Mouse (Mus musculus): ENCODE measurements around the gene Wdr78. TPM values are rescaled to one million over a fixed set of nuclear protein-coding genes. Genes with fewer than 3 reads are reported as not detected.

Gene Wdr78
- polyA plus RNA-seq, 2 experiments, result 3.4 to 7.0 TPM

GRCm38 (mm10) chr4:103039103-103039837 lies 75.1 kb downstream of the Wdr78 start:
- peaks cover 11% of the 10 kb centered on the region for H3K4me1 ChIP-seq (ENCODE audit: control insufficient read depth, insufficient read depth, low read length)
- WGBS, result 47% methylated on average over 14 of the region's 14 CpGs
- no peak overlapping the region for H3K4me3 ChIP-seq (replicated peaks; ENCODE audit: low read length)
- H3K27me3 ChIP-seq (ENCODE audit: control insufficient read depth, insufficient read depth, low read length), result no peaks in the 10 kb centered on the region
- TF ChIP-seq POLR2A (IDR thresholded peaks at IDR 0.05; ENCODE audit: borderline replicate concordance, extremely low read depth, insufficient read depth, insufficient read length), result no peak
- H3K4me2 ChIP-seq (replicated peaks; ENCODE audit: low read depth, low read length, severe bottlenecking), result no peak overlapping the region
- ATAC-seq (ENCODE audit: low FRiP score, low read depth), result no peak
- DNase-seq (ENCODE audit: low spot score), result no peak
- H3K9ac ChIP-seq (ENCODE audit: low read depth, low read length, severe bottlenecking), result no peak overlapping the region
- H3K36me3 ChIP-seq (ENCODE audit: control insufficient read depth, insufficient read depth, low read length), result no peaks in the 10 kb centered on the region
- no peaks in the 10 kb centered on the region for H3K9me3 ChIP-seq (ENCODE audit: control insufficient read depth, low read length)
- no peak overlapping the region for H3K27ac ChIP-seq (replicated peaks; ENCODE audit: low read depth, low read length)

DNA sequence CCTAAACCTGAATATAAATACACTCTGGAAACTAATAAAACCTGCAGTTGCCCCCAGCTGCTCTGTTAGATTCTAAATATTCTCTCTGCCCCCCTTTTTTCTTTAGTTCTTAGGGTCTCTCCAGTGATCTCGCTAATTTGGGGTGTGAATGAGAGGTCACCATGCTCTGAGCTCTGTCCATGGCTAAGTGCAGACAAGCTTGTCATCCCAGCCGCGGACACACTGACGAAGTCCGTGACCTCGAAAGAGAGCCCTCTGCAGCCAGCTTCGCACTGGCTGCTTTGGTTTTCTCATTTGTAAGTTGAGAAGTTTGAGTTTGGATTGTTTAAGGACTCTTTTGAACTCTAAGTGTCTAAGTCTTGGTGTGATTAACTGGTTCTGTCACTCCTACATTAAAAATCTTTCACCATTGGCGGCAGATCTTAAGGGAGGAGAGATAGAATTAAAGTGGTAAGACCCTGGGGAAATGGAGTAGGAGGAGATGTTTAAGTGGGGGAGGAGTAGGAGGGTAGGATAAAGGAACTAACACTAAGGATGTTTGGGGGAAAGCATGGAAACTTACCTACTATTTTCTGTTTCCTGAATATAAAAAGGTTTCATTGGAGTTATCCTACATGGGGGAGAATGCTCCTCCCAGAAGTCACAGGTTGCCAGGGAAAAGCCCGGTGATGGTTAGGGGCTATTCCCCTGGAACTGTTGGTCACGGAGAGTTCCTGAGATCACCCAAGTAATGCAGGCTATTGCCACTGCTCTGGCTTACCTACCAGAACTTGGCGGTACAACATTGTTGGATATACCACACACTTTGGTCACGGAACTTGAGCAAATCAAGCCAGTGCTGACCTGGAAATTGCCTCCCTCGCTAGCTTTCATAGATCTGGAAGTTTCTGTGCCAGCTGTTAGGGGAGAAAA lies 85.9 kb downstream of the Wdr78 start:
- no peak overlapping the region for H3K27ac ChIP-seq (replicated peaks; ENCODE audit: low read depth, low read length)
- no peak for ATAC-seq (ENCODE audit: low FRiP score, low read depth)

DNA sequence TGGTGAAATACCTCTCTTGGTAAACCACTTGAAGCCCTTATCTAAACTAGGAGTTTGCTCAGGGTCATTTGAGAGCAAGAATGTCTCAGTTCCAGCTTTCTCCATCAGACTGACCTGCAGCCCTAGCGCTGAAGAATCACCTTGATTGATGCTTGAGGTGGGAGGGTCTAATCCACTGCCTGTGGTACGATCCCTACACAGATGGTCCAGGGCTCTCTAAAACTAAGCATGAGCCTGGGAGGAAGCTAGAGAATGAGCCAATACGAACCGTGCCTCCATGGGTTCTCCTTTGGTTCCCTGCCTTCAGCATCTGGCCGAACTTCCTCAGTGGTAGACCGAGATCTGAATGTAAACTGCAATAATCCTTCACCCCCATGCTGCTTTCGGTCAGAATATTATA lies 86.6 kb downstream of the Wdr78 start:
- Histone ChIP-seq H3K4me1 (ENCODE audit: control insufficient read depth, insufficient read depth, low read length) (no peaks in the 10 kb centered on the region), H3K4me2 (replicated peaks; ENCODE audit: low read depth, low read length, severe bottlenecking) (no peak overlapping the region), H3K36me3 (ENCODE audit: control insufficient read depth, insufficient read depth, low read length) (no peaks in the 10 kb centered on the region), H3K4me3 (replicated peaks; ENCODE audit: low read length) (no peak overlapping the region), H3K27ac (replicated peaks; ENCODE audit: low read depth, low read length) (no peak overlapping the region), H3K9ac (ENCODE audit: low read depth, low read length, severe bottlenecking) (no peak overlapping the region), H3K27me3 (ENCODE audit: control insufficient read depth, insufficient read depth, low read length) (no peaks in the 10 kb centered on the region), H3K9me3 (ENCODE audit: control insufficient read depth, low read length) (no peaks in the 10 kb centered on the region)
- TF ChIP-seq POLR2A (IDR thresholded peaks at IDR 0.05; ENCODE audit: borderline replicate concordance, extremely low read depth, insufficient read depth, insufficient read length), result no peak
- ATAC-seq (ENCODE audit: low FRiP score, low read depth) (no peak), DNase-seq (ENCODE audit: low spot score) (no peak)
- WGBS, result 50% methylated on average over 7 of the region's 7 CpGs

More for the DNA sequence above, 85.9 kb downstream of the Wdr78 start:
- no peaks in the 10 kb centered on the region for H3K27me3 ChIP-seq (ENCODE audit: control insufficient read depth, insufficient read depth, low read length)
- no peak overlapping the region for H3K9ac ChIP-seq (ENCODE audit: low read depth, low read length, severe bottlenecking)
- H3K4me2 ChIP-seq (replicated peaks; ENCODE audit: low read depth, low read length, severe bottlenecking), result no peak overlapping the region
- no peaks in the 10 kb centered on the region for H3K4me1 ChIP-seq (ENCODE audit: control insufficient read depth, insufficient read depth, low read length)
- DNase-seq (ENCODE audit: low spot score), result no peak
- H3K36me3 ChIP-seq (ENCODE audit: control insufficient read depth, insufficient read depth, low read length), result no peaks in the 10 kb centered on the region
- no peak overlapping the region for H3K4me3 ChIP-seq (replicated peaks; ENCODE audit: low read length)
- WGBS, result 61% methylated on average over 13 of the region's 13 CpGs
- no peaks in the 10 kb centered on the region for H3K9me3 ChIP-seq (ENCODE audit: control insufficient read depth, low read length)
- no peak for TF ChIP-seq POLR2A (IDR thresholded peaks at IDR 0.05; ENCODE audit: borderline replicate concordance, extremely low read depth, insufficient read depth, insufficient read length)

GRCm38 (mm10) chr4:103026621-103027020 lies 87.7 kb downstream of the Wdr78 start, which contains the start of gene Insl5:
Gene Insl5, minus strand, starts transcription at chr4:103026842.
- no peaks in the 10 kb centered on the region for H3K36me3 ChIP-seq (ENCODE audit: control insufficient read depth, insufficient read depth, low read length)
- no peak within 1 kb of the TSS for H3K4me2 ChIP-seq (replicated peaks; ENCODE audit: low read depth, low read length, severe bottlenecking)
- H3K27ac ChIP-seq (replicated peaks; ENCODE audit: low read depth, low read length), result no peak within 1 kb of the TSS
- H3K4me3 ChIP-seq (replicated peaks; ENCODE audit: low read length), result no peak within 1 kb of the TSS
- no peaks in the 10 kb centered on the region for H3K27me3 ChIP-seq (ENCODE audit: control insufficient read depth, insufficient read depth, low read length)
- H3K9ac ChIP-seq (ENCODE audit: low read depth, low read length, severe bottlenecking), result no peak within 1 kb of the TSS
- 79% methylated on average over 4 of the region's 4 CpGs for WGBS
- H3K9me3 ChIP-seq (ENCODE audit: control insufficient read depth, low read length), result no peaks in the 10 kb centered on the region
- TF ChIP-seq POLR2A (IDR thresholded peaks at IDR 0.05; ENCODE audit: borderline replicate concordance, extremely low read depth, insufficient read depth, insufficient read length), result no peak
- DNase-seq (ENCODE audit: low spot score) (no peak), ATAC-seq (ENCODE audit: low FRiP score, low read depth) (no peak)
- no peaks in the 10 kb centered on the region for H3K4me1 ChIP-seq (ENCODE audit: control insufficient read depth, insufficient read depth, low read length)

GRCm38 (mm10) chr4:103013490-103013889 lies 100.9 kb downstream of the Wdr78 start:
- H3K27me3 ChIP-seq (ENCODE audit: control insufficient read depth, insufficient read depth, low read length), result no peaks in the 10 kb centered on the region
- no peak overlapping the region for H3K4me3 ChIP-seq (replicated peaks; ENCODE audit: low read length)
- DNase-seq (ENCODE audit: low spot score) (no peak), ATAC-seq (ENCODE audit: low FRiP score, low read depth) (no peak)
- H3K9ac ChIP-seq (ENCODE audit: low read depth, low read length, severe bottlenecking), result no peak overlapping the region
- H3K36me3 ChIP-seq (ENCODE audit: control insufficient read depth, insufficient read depth, low read length), result no peaks in the 10 kb centered on the region
- no peak for TF ChIP-seq POLR2A (IDR thresholded peaks at IDR 0.05; ENCODE audit: borderline replicate concordance, extremely low read depth, insufficient read depth, insufficient read length)
- peaks cover 9% of the 10 kb centered on the region; the same call in 1 of the 2 replicates for H3K4me1 ChIP-seq (ENCODE audit: control insufficient read depth, insufficient read depth, low read length)
- WGBS, result 9% methylated on average over 4 of the region's 4 CpGs
- no peaks in the 10 kb centered on the region for H3K9me3 ChIP-seq (ENCODE audit: control insufficient read depth, low read length)
- no peak overlapping the region for H3K4me2 ChIP-seq (replicated peaks; ENCODE audit: low read depth, low read length, severe bottlenecking)
- H3K27ac ChIP-seq (replicated peaks; ENCODE audit: low read depth, low read length), result no peak overlapping the region

Data from limb, embryonic 14.5 days (tissue).